Mouse (Mus musculus) liver, embryonic 14.5 days (tissue): ENCODE data around the gene Defb43.

Experiments
- CTCF ChIP-seq: IDR thresholded peaks from 2 replicates; pipeline ENCODE4 v1.5.1; 2016; ENCODE audit warnings: antibody characterized with exemption, low read depth, control low read depth
- EP300 ChIP-seq: IDR thresholded peaks from 2 replicates; pipeline ENCODE4 v1.6.1; 2016; ENCODE audit warnings: antibody characterized with exemption, low read depth

GRCm38 (mm10) chr14:63002588-63002987, 9.0 kb upstream of the Defb43 start:
- TF ChIP-seq EP300 (no peak), CTCF (no peak)
